Mouse (Mus musculus) limb, embryonic 14.5 days (tissue): ENCODE data around the gene Tlr9. TPM values are rescaled to one million over a fixed set of nuclear protein-coding genes. Genes with fewer than 3 reads are reported as not detected.

ENCODE experiments used
- ATAC-seq: fragments of 200-750 bp; cut with Nextera tagmentation; 2 replicates; pipeline ENCODE4 v1.8.0; 2017; ENCODE audit warnings: low read depth, moderate number of reproducible peaks, moderate TSS enrichment; ENCODE audit not compliant: low FRiP score
- DNase-seq: peaks from one replicate; pipeline ENCODE4 v3.0.0-alpha.2; 2015; ENCODE audit warnings: low spot score
- H3K27ac ChIP-seq: fragments of 300-500 bp; sonication (generic); replicated peaks from 2 replicates; pipeline ENCODE4 v1.5.1; 2014; ENCODE audit warnings: low read depth, mild to moderate bottlenecking, low read length, moderate library complexity, mixed read lengths
- H3K27me3 ChIP-seq: fragments of 300-500 bp; sonication (generic); 2 replicates; pipeline ENCODE4 v1.6.1; 2014; ENCODE audit warnings: low read length, mixed read lengths; ENCODE audit not compliant: control insufficient read depth, insufficient read depth
- H3K36me3 ChIP-seq: fragments of 300-500 bp; sonication (generic); 2 replicates; pipeline ENCODE4 v1.6.1; 2014; ENCODE audit warnings: mild to moderate bottlenecking, low read length, moderate library complexity, mixed read lengths; ENCODE audit not compliant: control insufficient read depth, insufficient read depth
- H3K4me1 ChIP-seq: fragments of 300-500 bp; sonication (generic); 2 replicates; pipeline ENCODE4 v1.6.1; 2014; ENCODE audit warnings: antibody characterized with exemption, low read length, mixed read lengths; ENCODE audit not compliant: control insufficient read depth, insufficient read depth
- H3K4me2 ChIP-seq: fragments of 300-500 bp; sonication (generic); replicated peaks from 2 replicates; pipeline ENCODE4 v1.6.1; 2014; ENCODE audit warnings: low read depth, mild to moderate bottlenecking, low read length, moderate library complexity; ENCODE audit not compliant: severe bottlenecking
- H3K4me3 ChIP-seq: fragments of 300-500 bp; sonication (generic); replicated peaks from 2 replicates; pipeline ENCODE4 v1.5.1; 2014; ENCODE audit warnings: low read length
- H3K9ac ChIP-seq: fragments of 300-500 bp; sonication (generic); 2 replicates; pipeline ENCODE4 v1.6.1; 2014; ENCODE audit warnings: mild to moderate bottlenecking, low read depth, low read length, moderate library complexity; ENCODE audit not compliant: severe bottlenecking
- H3K9me3 ChIP-seq: fragments of 300-500 bp; sonication (generic); 2 replicates; pipeline ENCODE4 v1.6.1; 2016; ENCODE audit warnings: low read length; ENCODE audit not compliant: control insufficient read depth
- POLR2A ChIP-seq: fragments of 200-500 bp; IDR thresholded peaks from 2 replicates; pipeline ENCODE4 v1.8.0; 2012; ENCODE audit warnings: inconsistent platforms, mild to moderate bottlenecking, moderate library complexity, borderline replicate concordance; ENCODE audit not compliant: insufficient read depth, insufficient read length; ENCODE audit errors: extremely low read depth
- WGBS: fragments of 180-500 bp; shearing (Covaris S2); extraction: QIAGEN DNeasy Blood & Tissue Kit; methylation state at CpG from one replicate; pipeline ENCODE4 v1.1.7; 2014; 5-methylcytosine and 5-hydroxymethylcytosine counted together
- polyA plus RNA-seq, 2 experiments: library from polyadenylated mRNA; depleted of rRNA in 1 of 2; stranded (reverse) in 1 of 2; unstranded in 1 of 2; fragments of >200 nt; fragmentation: Nextera tagmentation in 1 of 2; extraction: Ambion mirVana in 1 of 2; gene quantifications; 2 replicates each; pipeline versions ENCODE4 v1.2.1 to v1.2.3; 2012 to 2014

Gene Tlr9
- polyA plus RNA-seq, 2 experiments = 0.08 to 0.99 TPM

GRCm38 (mm10) chr9:106269076-106269788 lies 46.8 kb downstream of the Tlr9 start:
- Histone ChIP-seq H3K4me2 (no peak overlapping the region), H3K27me3 (no peaks in the 10 kb centered on the region), H3K4me1 (no peaks in the 10 kb centered on the region), H3K9me3 (no peaks in the 10 kb centered on the region), H3K27ac (no peak overlapping the region), H3K36me3 (no peaks in the 10 kb centered on the region), H3K4me3 (no peak overlapping the region), H3K9ac (no peak overlapping the region)
- no peak for DNase-seq
- TF ChIP-seq POLR2A = no peak
- no peak for ATAC-seq
- 68% methylated on average over 9 of the region's 9 CpGs for WGBS

- H3K9ac ChIP-seq = no peak overlapping the region
- H3K4me3 ChIP-seq = no peak overlapping the region
- H3K36me3 ChIP-seq = no peaks in the 10 kb centered on the region
- no peak overlapping the region for H3K27ac ChIP-seq
- no peak overlapping the region for H3K4me2 ChIP-seq
- H3K27me3 ChIP-seq = no peaks in the 10 kb centered on the region
- 37% methylated on average over 2 of the region's 2 CpGs for WGBS
- H3K9me3 ChIP-seq = no peaks in the 10 kb centered on the region
- DNase-seq (no peak), ATAC-seq (no peak)
- no peak for TF ChIP-seq POLR2A
- no peaks in the 10 kb centered on the region for H3K4me1 ChIP-seq
Measured at GRCm38 (mm10) chr9:106269879-106270278, 47.5 kb downstream of the Tlr9 start.

- DNase-seq (no peak), ATAC-seq (no peak)
- no peak for TF ChIP-seq POLR2A
- Histone ChIP-seq H3K9me3 (no peaks in the 10 kb centered on the region), H3K4me3 (no peak overlapping the region), H3K4me1 (no peaks in the 10 kb centered on the region), H3K4me2 (no peak overlapping the region), H3K9ac (no peak overlapping the region), H3K27ac (no peak overlapping the region), H3K27me3 (no peaks in the 10 kb centered on the region), H3K36me3 (no peaks in the 10 kb centered on the region)
- WGBS = 57% methylated on average over 4 of the region's 4 CpGs
Measured at GRCm38 (mm10) chr9:106270656-106271055, 48.3 kb downstream of the Tlr9 start.

- 100% methylated on average over 1 of the region's 1 CpGs for WGBS
- no peak for DNase-seq
- no peak overlapping the region for H3K9ac ChIP-seq
- TF ChIP-seq POLR2A = no peak
- H3K4me1 ChIP-seq = no peaks in the 10 kb centered on the region
- H3K36me3 ChIP-seq = no peaks in the 10 kb centered on the region
- H3K27ac ChIP-seq = no peak overlapping the region
- no peak overlapping the region for H3K4me3 ChIP-seq
- H3K4me2 ChIP-seq = no peak overlapping the region
- H3K27me3 ChIP-seq = no peaks in the 10 kb centered on the region
- no peaks in the 10 kb centered on the region for H3K9me3 ChIP-seq
- no peak for ATAC-seq
Measured at GRCm38 (mm10) chr9:106272288-106272687, 49.9 kb downstream of the Tlr9 start.

- Histone ChIP-seq H3K36me3 (no peaks in the 10 kb centered on the region), H3K9me3 (no peaks in the 10 kb centered on the region), H3K4me3 (no peak overlapping the region), H3K9ac (no peak overlapping the region), H3K27ac (no peak overlapping the region), H3K4me2 (no peak overlapping the region), H3K27me3 (no peaks in the 10 kb centered on the region), H3K4me1 (no peaks in the 10 kb centered on the region)
- no peak for TF ChIP-seq POLR2A
- ATAC-seq (no peak), DNase-seq (no peak)
- WGBS = 90% methylated on average over 12 of the region's 12 CpGs
Measured at GRCm38 (mm10) chr9:106273276-106273675, 50.9 kb downstream of the Tlr9 start.

GRCm38 (mm10) chr9:106273791-106274190 lies 51.4 kb downstream of the Tlr9 start:
- WGBS = 65% methylated on average over 4 of the region's 4 CpGs
- Histone ChIP-seq H3K9ac (no peak overlapping the region), H3K27ac (no peak overlapping the region), H3K9me3 (no peaks in the 10 kb centered on the region), H3K27me3 (no peaks in the 10 kb centered on the region), H3K4me2 (no peak overlapping the region), H3K4me3 (no peak overlapping the region), H3K36me3 (no peaks in the 10 kb centered on the region), H3K4me1 (no peaks in the 10 kb centered on the region)
- DNase-seq = no peak
- no peak for TF ChIP-seq POLR2A
- no peak for ATAC-seq
